Mouse (Mus musculus) myocyte (in vitro differentiated cells): ENCODE data around the gene Tspan13.

Experiments
- CEBPB ChIP-seq: IDR thresholded peaks from 2 replicates; pipeline ENCODE4 v1.6.1; 2011; ENCODE audit warnings: mild to moderate bottlenecking, moderate library complexity; ENCODE audit not compliant: poor library complexity, insufficient read depth, severe bottlenecking
- E2F4 ChIP-seq: IDR thresholded peaks from one replicate; pipeline ENCODE4 v1.6.1; 2011; ENCODE audit warnings: mild to moderate bottlenecking, control low read depth, moderate library complexity; ENCODE audit not compliant: insufficient read depth
- MAX ChIP-seq: IDR thresholded peaks from one replicate; pipeline ENCODE4 v1.6.1; 2011; ENCODE audit warnings: low read depth, mild to moderate bottlenecking, control low read depth
- MYOD1 ChIP-seq, 3 experiments: IDR thresholded peaks; one replicate each; pipeline ENCODE4 v1.6.1; 2011; ENCODE audit warnings: control low read depth in 2 of 3, low read depth in 2 of 3, mild to moderate bottlenecking in 2 of 3, moderate library complexity in 1 of 3; ENCODE audit not compliant: insufficient read length in 2 of 3, control insufficient read depth in 1 of 3
- MYOG ChIP-seq, 3 experiments: IDR thresholded peaks; one replicate each; pipeline ENCODE4 v1.6.1; 2011; ENCODE audit warnings: control low read depth in 2 of 3, low read depth in 2 of 3, mild to moderate bottlenecking in 2 of 3; ENCODE audit not compliant: insufficient read length in 2 of 3, control insufficient read depth in 1 of 3, insufficient read depth in 1 of 3
- POLR2A ChIP-seq: IDR thresholded peaks from one replicate; pipeline ENCODE4 v1.6.1; 2011; ENCODE audit warnings: low read depth, mild to moderate bottlenecking, control low read depth, moderate library complexity; ENCODE audit not compliant: insufficient read length
- POLR2AphosphoS2 ChIP-seq: IDR thresholded peaks from one replicate; pipeline ENCODE4 v1.6.1; 2011; ENCODE audit warnings: low read depth, control low read depth; ENCODE audit not compliant: insufficient read length
- TCF12 ChIP-seq: IDR thresholded peaks from one replicate; pipeline ENCODE4 v1.6.1; 2011; ENCODE audit warnings: mild to moderate bottlenecking, control low read depth; ENCODE audit not compliant: poor library complexity, insufficient read depth, severe bottlenecking
- TCF3 ChIP-seq: IDR thresholded peaks from one replicate; pipeline ENCODE4 v1.6.1; 2011; ENCODE audit warnings: low read depth, control low read depth; ENCODE audit not compliant: insufficient read length
- USF1 ChIP-seq: IDR thresholded peaks from one replicate; pipeline ENCODE4 v1.6.1; 2011; ENCODE audit warnings: low read depth, mild to moderate bottlenecking, control low read depth, moderate library complexity

- no peak for TF ChIP-seq TCF3
- no peak for TF ChIP-seq POLR2AphosphoS2
- no peak for TF ChIP-seq TCF12
- TF ChIP-seq POLR2A, result no peak
- no peak for TF ChIP-seq CEBPB
- TF ChIP-seq E2F4, result no peak
- no peak for TF ChIP-seq MYOD1 (IDR thresholded peaks at IDR 0.05; ENCODE audit: control insufficient read depth in 1 of 3, insufficient read length in 2 of 3, low read depth in 2 of 3)
- no peak for TF ChIP-seq USF1
- TF ChIP-seq MAX, result no peak
- TF ChIP-seq MYOG (IDR thresholded peaks at IDR 0.05; ENCODE audit: control insufficient read depth in 1 of 3, insufficient read depth in 1 of 3, insufficient read length in 2 of 3, low read depth in 2 of 3), result no peak
Measured at GRCm38 (mm10) chr12:35994098-35994497, 48.2 kb downstream of the Tspan13 start.
